Mouse (Mus musculus) E14TG2a.4 (cell line): ENCODE results near the gene Use1.

Experiments used
- CTCF ChIP-seq: conservative IDR thresholded peaks from 2 replicates; pipeline ENCODE4 v1.5.1; 2014; ENCODE audit warnings: low read length
- POU5F1 ChIP-seq: IDR thresholded peaks from 2 replicates; pipeline ENCODE4 v1.6.1; 2014; ENCODE audit warnings: low read length, borderline replicate concordance

GRCm38 (mm10) chr8:71376423-71377030 lies 9.9 kb downstream of the Use1 start:
- TF ChIP-seq CTCF, result no peak
- TF ChIP-seq POU5F1, result no peak
